Mouse (Mus musculus) liver, adult 2 months (tissue): ENCODE measurements around the gene Pcsk1n.

ENCODE experiments used
- CTCF ChIP-seq: fragments of 200-500 bp; IDR thresholded peaks from 2 replicates; pipeline ENCODE4 v1.5.1; 2011; ENCODE audit warnings: low read depth, low read length, control low read depth
- POLR2A ChIP-seq: fragments of 200-500 bp; IDR thresholded peaks from 2 replicates; pipeline ENCODE4 v1.6.1; 2011; ENCODE audit warnings: low read length, control low read depth; ENCODE audit not compliant: insufficient read depth; ENCODE audit errors: extremely low read depth

DNA sequence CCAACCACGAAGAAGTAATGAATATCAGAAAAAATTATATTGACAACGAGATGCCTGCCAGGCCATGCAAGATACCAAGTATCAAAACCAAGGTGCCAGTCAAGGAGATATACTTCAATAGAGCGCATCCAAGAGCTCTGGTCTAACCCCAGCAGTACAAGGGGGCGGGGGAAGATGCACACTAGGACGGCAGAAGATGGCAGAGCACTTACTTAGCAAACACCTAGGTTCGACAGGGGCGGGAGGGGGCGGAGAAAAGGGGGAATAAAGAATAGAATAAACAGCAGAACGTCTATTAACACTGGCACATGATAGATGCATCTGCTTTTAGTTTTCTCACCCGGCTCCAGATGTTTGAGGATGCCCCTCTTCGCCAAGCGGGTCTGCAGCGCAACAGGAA, 21.4 kb upstream of the Pcsk1n start:
- TF ChIP-seq CTCF (no peak), POLR2A (no peak)
